Mouse (Mus musculus) erythroblast, embryonic 14.5 days (primary cell): ENCODE data around the gene Chmp3. TPM values are rescaled to one million over a fixed set of nuclear protein-coding genes. Genes with fewer than 3 reads are reported as not detected.

Experiments
- H3K27me3 ChIP-seq: 2 replicates; pipeline ENCODE4 v1.6.1; 2012; ENCODE audit warnings: inconsistent platforms; ENCODE audit not compliant: control insufficient read depth
- H3K36me3 ChIP-seq: 2 replicates; pipeline ENCODE4 v1.6.1; 2012; ENCODE audit warnings: mild to moderate bottlenecking, inconsistent platforms; ENCODE audit not compliant: control insufficient read depth
- H3K4me1 ChIP-seq: 2 replicates; pipeline ENCODE4 v1.6.1; 2012; ENCODE audit warnings: inconsistent platforms; ENCODE audit not compliant: control insufficient read depth
- H3K4me3 ChIP-seq: replicated peaks from 2 replicates; pipeline ENCODE3; 2012; ENCODE audit warnings: moderate library complexity, mild to moderate bottlenecking, inconsistent platforms
- H3K9me3 ChIP-seq: 2 replicates; pipeline ENCODE4 v1.6.1; 2012; ENCODE audit warnings: low read length, inconsistent platforms, mixed read lengths; ENCODE audit not compliant: control insufficient read depth
- GATA1 ChIP-seq: IDR thresholded peaks from 2 replicates; pipeline ENCODE4 v1.6.1; 2012; ENCODE audit warnings: low read length, inconsistent platforms, mixed read lengths
- TAL1 ChIP-seq: IDR thresholded peaks from 3 replicates; pipeline ENCODE4 v1.6.1; 2012; ENCODE audit warnings: low read length, inconsistent platforms, mixed read lengths
- polyA plus RNA-seq: library from polyadenylated mRNA; stranded (reverse); fragments of >175 nt; gene quantifications from 2 replicates; pipeline ENCODE4 v1.2.3, GENCODE M21; 2012

The Chmp3 gene
- polyA plus RNA-seq = 2.8 and 4.9 TPM in 2 replicates

- Histone ChIP-seq H3K9me3 (no peaks in the 10 kb centered on the region), H3K36me3 (peaks cover 13% of the 10 kb centered on the region), H3K27me3 (peaks cover 13% of the 10 kb centered on the region), H3K4me1 (peaks cover 33% of the 10 kb centered on the region), H3K4me3 (peak within 1 kb of the TSS; percentile 99)
- TF ChIP-seq GATA1 = no peak
- no peak for TF ChIP-seq TAL1
These were observed at the start of gene Chmp3 for GRCm38 (mm10) chr6:71543686-71544499. Gene Chmp3 (plus strand): TSS chr6:71543797.

- peaks cover 24% of the 10 kb centered on the region for H3K4me1 ChIP-seq
- H3K4me3 ChIP-seq = peak overlapping the region; percentile 93
- H3K9me3 ChIP-seq = no peaks in the 10 kb centered on the region
These were observed 49.1 kb upstream of the Chmp3 start for GRCm38 (mm10) chr6:71494341-71495020.

GRCm38 (mm10) chr6:71500575-71500974 lies 43.0 kb upstream of the Chmp3 start:
- H3K4me3 ChIP-seq = no peak overlapping the region
- peaks cover 37% of the 10 kb centered on the region for H3K36me3 ChIP-seq
- H3K4me1 ChIP-seq = peaks cover 2% of the 10 kb centered on the region
- H3K9me3 ChIP-seq = no peaks in the 10 kb centered on the region
- no peaks in the 10 kb centered on the region for H3K27me3 ChIP-seq
- TF ChIP-seq TAL1 (no peak), GATA1 (no peak)

More at GRCm38 (mm10) chr6:71494341-71495020, 49.1 kb upstream of the Chmp3 start:
- Histone ChIP-seq H3K27me3 (peaks cover 18% of the 10 kb centered on the region), H3K36me3 (peaks cover 18% of the 10 kb centered on the region)
- no peak for TF ChIP-seq TAL1
- TF ChIP-seq GATA1 = no peak

- Histone ChIP-seq H3K36me3 (peaks cover 34% of the 10 kb centered on the region), H3K9me3 (no peaks in the 10 kb centered on the region)
- TF ChIP-seq GATA1 (no peak), TAL1 (no peak)
These were observed 40.6 kb upstream of the Chmp3 start for GRCm38 (mm10) chr6:71503001-71503400.

GRCm38 (mm10) chr6:71503670-71504069 lies 39.9 kb upstream of the Chmp3 start:
- Histone ChIP-seq H3K9me3 (no peaks in the 10 kb centered on the region), H3K36me3 (peaks cover 36% of the 10 kb centered on the region), H3K4me3 (no peak overlapping the region), H3K4me1 (no peaks in the 10 kb centered on the region), H3K27me3 (no peaks in the 10 kb centered on the region)
- TF ChIP-seq GATA1 (no peak), TAL1 (no peak)

More at GRCm38 (mm10) chr6:71503001-71503400, 40.6 kb upstream of the Chmp3 start:
- Histone ChIP-seq H3K4me1 (no peaks in the 10 kb centered on the region), H3K4me3 (no peak overlapping the region), H3K27me3 (no peaks in the 10 kb centered on the region)

GRCm38 (mm10) chr6:71504091-71504490 lies 39.5 kb upstream of the Chmp3 start:
- H3K9me3 ChIP-seq = no peaks in the 10 kb centered on the region
- no peak overlapping the region for H3K4me3 ChIP-seq
- no peak for TF ChIP-seq TAL1
- no peak for TF ChIP-seq GATA1
- peaks cover 38% of the 10 kb centered on the region for H3K36me3 ChIP-seq
- no peaks in the 10 kb centered on the region for H3K4me1 ChIP-seq
- no peaks in the 10 kb centered on the region for H3K27me3 ChIP-seq

GRCm38 (mm10) chr6:71505671-71506070 lies 37.9 kb upstream of the Chmp3 start:
- Histone ChIP-seq H3K27me3 (no peaks in the 10 kb centered on the region), H3K9me3 (no peaks in the 10 kb centered on the region), H3K4me3 (no peak overlapping the region), H3K36me3 (peaks cover 42% of the 10 kb centered on the region), H3K4me1 (no peaks in the 10 kb centered on the region)
- TF ChIP-seq GATA1 (no peak), TAL1 (no peak)

- no peak for TF ChIP-seq TAL1
- TF ChIP-seq GATA1 = no peak
- Histone ChIP-seq H3K9me3 (no peaks in the 10 kb centered on the region), H3K36me3 (no peaks in the 10 kb centered on the region; the same call in 1 of the 2 replicates), H3K27me3 (no peaks in the 10 kb centered on the region), H3K4me3 (no peak overlapping the region), H3K4me1 (no peaks in the 10 kb centered on the region)
These were observed 24.1 kb upstream of the Chmp3 start for GRCm38 (mm10) chr6:71519476-71519875.

GRCm38 (mm10) chr6:71525556-71525955 lies 18.0 kb upstream of the Chmp3 start:
- H3K36me3 ChIP-seq = no peaks in the 10 kb centered on the region
- TF ChIP-seq GATA1 (no peak), TAL1 (no peak)
- H3K4me3 ChIP-seq = no peak overlapping the region
- H3K4me1 ChIP-seq = no peaks in the 10 kb centered on the region
- no peaks in the 10 kb centered on the region for H3K9me3 ChIP-seq
- H3K27me3 ChIP-seq = 0 out of 2 replicates have a peak, but pooled peaks cover 2% of the 10 kb centered on the region
